Mouse (Mus musculus): ENCODE measurements around the gene Fcgbp.

DNA sequence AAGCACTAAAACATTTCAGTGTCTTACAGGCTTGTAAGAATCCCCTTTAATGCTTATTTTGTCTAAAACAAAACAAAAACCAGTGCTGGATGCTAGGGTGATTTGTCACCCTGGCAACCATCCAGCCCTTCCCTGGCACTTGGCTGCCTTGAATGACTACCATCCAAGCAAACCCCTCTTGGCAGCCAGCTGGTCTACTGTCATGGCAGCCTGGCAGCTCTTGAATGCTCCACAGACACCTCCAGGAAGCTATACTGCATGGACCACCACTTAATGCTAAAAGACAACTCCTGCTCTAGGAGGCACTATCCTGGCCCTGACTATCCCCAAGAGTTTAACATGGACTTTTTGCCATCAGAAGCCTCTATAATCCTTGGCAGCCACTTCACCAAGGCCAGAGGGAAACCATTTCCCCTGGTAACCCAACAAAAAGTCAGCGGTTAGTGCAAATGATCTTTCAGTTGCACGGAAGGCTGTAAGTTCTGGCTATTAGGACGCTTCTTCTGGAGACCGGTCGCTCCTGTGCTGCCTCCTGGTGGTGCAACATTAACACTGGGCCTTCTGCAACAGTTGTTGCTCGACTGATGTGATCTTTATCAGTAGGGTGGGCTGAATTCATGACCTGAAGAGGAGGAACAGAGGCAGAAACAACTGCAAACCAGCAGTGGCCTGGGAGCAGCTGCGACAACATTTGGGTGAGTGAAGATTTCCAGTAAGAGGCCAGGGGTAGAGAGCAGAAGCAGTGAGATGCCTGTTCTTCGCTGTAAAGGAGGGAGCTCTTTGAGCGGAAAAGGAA lies 97.5 kb downstream of the Fcgbp start:
- TF ChIP-seq GATA1 (IDR thresholded peaks at IDR 0.05; ENCODE audit: borderline replicate concordance, low read length) = 0 out of 3 replicates have a peak, but pooled peaks have one; percentile 32
- TF ChIP-seq FLI1 (IDR thresholded peaks at IDR 0.05; ENCODE audit: low read length) = no peak
